Mouse (Mus musculus): ENCODE data around the gene Arid2.
A peak's percentile ranks its signal among the peaks of the same experiment; 100 is the strongest.
"Not testable (repeated sequence)": the region's sequence is repeated elsewhere in the genome, so short reads cannot be mapped to it uniquely, and the experiment has no call there.

Gene Arid2

GRCm38 (mm10) chr15:96286015-96286934, 1.0 kb upstream of the Arid2 start:
- peak; percentile 95 for DNase-seq (ENCODE audit: low spot score)

GRCm38 (mm10) chr15:96286935-96287292, 404 bp upstream of the Arid2 start:
- DNase-seq (ENCODE audit: low spot score): no peak

- peak; percentile 43 for DNase-seq (ENCODE audit: low spot score)
Measured at GRCm38 (mm10) chr15:96287976-96288835, 888 bp downstream of the Arid2 start.

DNA sequence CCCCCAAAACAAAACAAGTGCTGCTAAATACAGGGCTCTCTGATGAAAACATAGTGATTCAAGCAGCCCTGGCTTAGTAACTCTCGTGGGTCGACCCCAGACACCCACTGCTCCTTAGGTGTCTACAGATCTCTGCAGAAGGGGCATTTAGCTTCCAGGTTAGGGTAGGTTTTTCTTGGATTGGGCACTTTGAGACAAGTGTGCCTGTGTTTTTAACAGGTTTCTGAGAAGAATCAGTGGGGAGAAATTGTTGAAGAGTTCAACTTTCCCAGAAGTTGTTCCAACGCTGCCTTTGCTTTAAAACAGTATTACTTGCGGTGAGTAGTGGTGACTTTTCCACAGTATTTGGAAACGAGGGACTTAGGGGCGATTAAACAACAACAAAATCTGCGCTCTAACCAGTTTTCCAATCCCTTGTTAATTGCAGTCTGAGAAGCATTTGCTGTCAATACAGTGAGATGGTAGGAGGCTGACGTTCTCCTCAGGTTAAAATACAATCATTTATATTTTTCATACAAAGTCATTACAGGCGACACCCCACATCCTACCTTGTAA, 1.6 kb downstream of the Arid2 start:
- no peak for DNase-seq (ENCODE audit: low spot score)

- DNase-seq (ENCODE audit: low spot score): no peak
Measured at GRCm38 (mm10) chr15:96290001-96290400, 2.7 kb downstream of the Arid2 start.

DNA sequence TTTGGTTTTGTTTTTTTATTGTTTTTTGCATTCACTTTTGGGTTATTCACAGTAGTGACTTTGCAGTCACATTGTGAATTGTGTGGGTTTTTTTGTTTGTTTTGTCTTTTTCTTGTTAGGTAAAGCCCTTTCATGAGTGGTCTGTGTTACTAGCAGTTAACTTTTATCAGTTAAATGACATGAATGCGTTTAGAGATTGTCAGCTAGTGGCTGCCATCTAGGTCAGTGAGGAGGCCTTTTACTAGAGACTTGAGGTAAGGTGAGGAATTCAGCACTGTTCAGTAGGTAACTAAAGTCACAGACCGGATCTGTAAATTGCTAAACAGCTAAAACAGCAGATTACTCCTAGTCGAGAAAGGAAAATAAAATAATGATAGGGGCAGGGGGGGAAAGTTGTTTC, 6.1 kb downstream of the Arid2 start:
- DNase-seq (ENCODE audit: low spot score): no peak

- DNase-seq (ENCODE audit: low spot score): no peak
Measured at GRCm38 (mm10) chr15:96297078-96297590, 9.8 kb downstream of the Arid2 start.

DNA sequence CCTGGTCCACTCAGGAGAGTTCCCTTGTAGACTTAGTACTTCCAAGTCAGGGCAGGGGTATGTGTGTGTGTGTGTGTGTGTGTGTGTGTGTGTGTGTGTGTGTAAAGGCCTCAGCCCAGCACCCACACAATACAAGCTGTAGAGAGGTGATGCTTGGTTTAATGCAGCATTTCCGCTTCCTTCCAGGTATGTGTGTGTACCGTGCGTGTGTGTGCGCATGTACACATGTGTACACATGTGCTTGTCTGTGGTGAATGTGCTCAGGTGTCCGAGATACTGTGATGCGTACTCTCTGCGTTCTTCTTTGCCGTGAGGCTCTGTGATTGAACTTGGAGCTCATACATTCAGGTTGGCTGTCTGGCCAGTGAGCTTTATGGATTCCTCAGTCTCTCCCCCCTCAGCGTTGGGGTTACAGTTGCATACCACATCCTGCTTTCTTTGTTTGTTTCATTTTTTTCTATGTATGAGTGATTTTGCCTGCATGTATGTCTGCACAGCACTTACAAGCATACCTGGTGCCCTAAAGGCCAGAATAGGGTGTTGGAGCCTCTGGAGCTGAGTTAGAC, 10.4 kb downstream of the Arid2 start:
- no peak for DNase-seq (ENCODE audit: low spot score)

DNA sequence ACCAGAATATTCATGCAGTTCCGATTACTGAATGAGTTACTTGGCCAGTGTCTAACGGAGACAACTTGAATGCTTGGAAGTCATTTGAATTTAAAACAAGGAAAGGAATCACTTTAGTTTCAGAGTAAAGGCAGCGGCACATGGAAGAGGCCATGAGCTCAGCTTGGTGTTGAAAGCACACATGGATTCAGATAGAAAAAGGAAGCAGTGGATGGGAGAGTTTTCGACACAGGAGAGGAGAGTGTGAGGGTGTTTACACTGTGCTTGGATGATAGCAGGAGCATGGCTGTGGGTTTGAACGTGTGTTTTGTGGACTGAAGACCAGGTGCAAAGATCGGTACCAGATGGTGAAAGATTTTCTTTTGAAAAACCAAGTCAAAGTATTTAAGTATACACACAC, 22.0 kb downstream of the Arid2 start:
- DNase-seq (ENCODE audit: low spot score): no peak

DNA sequence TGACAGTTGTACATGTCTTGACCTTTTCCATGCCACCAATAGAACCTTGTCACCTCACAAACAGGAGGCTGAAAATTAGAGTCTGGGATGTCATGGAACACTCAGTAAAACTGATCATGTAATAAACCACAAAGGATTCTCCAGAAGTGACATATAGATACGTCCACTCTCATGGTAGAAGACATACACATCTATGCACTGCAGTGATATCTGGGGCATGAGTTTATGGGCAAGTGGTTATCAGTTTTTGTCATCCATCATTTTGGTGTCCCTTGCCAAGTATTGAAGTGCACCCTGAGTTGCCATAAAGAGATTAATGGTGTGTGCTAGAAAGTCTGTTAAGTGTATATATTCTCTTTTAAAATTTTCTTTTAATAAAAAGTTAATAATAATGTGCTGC, 25.6 kb downstream of the Arid2 start:
- DNase-seq (ENCODE audit: low spot score): no peak

DNA sequence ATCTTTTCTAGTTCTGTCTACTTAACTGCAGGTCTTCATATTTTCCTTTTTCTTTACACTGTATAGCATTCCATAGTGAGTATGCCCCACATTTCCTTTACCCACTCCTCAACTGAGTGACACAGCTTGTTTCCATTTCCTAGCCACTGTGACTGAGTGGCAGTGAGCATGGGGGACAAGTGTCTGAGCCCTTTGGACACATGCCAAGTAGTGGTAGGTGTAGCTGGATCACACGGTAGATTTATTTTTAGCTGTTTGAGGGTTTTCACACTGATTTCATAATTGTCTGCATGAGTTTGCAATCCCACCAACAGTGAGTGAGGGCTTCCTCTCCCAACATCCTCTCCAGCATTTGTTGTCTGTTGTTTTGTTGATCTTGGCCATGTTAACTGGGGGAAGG, 28.3 kb downstream of the Arid2 start:
- no peak for DNase-seq (ENCODE audit: low spot score)

DNA sequence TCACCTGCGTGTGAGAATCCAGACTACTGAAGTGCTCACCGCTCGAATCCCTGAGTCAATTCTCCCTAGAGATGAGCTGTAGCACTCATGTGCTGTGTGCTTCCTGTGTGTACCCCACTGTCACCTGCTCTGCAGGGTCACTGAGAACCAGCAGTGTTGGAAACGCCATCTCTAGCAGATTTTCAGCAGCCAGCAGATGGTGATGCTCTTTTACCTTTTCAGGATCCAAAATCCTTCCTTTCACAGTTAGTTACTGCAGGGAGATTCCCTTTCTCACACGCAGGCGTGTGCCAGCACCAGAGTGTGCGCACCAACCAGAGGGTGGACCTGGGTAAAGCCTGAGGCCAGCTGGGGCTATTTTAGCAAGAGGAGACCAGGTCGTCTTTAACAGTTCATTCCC, 32.0 kb downstream of the Arid2 start:
- no peak for DNase-seq (ENCODE audit: low spot score)

- DNase-seq (ENCODE audit: low spot score): no peak
Measured at GRCm38 (mm10) chr15:96325726-96326328, 38.5 kb downstream of the Arid2 start.

GRCm38 (mm10) chr15:96328722-96329121, 41.4 kb downstream of the Arid2 start:
- not testable (repeated sequence) for DNase-seq (ENCODE audit: low spot score)

GRCm38 (mm10) chr15:96330536-96330935, 43.2 kb downstream of the Arid2 start:
- DNase-seq (ENCODE audit: low spot score): no peak

DNA sequence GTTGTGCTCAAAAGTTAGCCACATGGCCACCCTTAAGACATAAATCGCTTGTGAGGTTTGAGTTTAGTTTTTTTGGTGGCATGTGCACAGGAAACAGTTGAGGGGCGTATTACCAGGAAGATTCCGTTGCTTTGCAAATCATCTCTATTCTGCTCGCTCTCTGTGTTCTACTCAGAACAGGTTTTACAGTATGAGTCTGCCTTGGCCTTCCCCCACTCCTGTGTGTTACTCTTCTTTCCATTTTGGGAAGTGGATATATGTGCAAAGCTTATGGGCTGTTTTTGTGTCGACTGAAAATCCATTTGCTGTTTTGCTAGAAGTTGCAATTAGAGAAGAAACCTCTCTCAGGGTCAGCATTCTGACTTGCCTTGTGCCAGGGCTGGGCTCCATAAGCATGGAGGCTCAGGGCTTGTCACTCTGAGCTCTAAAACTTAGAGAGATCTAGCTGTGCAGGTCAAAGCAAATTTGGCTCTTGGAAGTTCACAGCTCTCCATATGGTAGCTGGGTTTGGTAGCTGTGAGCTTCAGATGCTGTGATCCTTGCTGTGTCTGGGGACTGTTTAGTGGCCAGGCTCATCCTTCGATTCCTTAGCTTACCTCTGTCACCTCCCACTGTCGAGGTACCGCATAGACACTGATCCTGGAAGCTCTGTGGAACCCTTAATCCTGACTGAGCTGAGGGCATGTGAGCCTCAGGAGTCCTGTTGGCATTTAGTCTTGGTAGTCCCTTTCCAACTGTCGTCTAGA, 45.3 kb downstream of the Arid2 start:
- DNase-seq (ENCODE audit: low spot score): no peak

DNA sequence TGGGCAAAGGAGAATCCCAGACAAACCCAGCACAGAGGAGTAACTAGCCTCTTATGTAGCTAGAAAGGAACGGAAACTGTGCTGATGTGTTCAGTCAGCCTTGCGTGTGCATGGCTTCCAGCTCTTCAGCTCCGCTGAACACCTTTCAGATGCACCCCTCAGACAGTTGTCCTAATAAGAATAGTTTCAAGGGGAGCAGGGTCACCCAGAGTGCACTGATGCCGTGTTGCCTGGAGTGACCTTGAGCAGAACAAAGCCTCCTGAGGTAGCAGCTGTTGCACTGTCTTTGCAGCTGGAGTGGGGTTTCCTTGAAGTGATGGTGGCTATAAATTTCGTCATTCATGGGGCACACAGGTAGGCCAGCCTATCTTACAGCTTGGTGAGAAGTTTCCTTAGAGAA, 46.0 kb downstream of the Arid2 start:
- no peak for DNase-seq (ENCODE audit: low spot score)

GRCm38 (mm10) chr15:96340924-96341323, 53.6 kb downstream of the Arid2 start:
- no peak for DNase-seq (ENCODE audit: low spot score)

- DNase-seq (ENCODE audit: low spot score): no peak
Measured at GRCm38 (mm10) chr15:96342097-96342496, 54.8 kb downstream of the Arid2 start.

GRCm38 (mm10) chr15:96342871-96343270, 55.6 kb downstream of the Arid2 start:
- DNase-seq (ENCODE audit: low spot score): no peak

Data from urinary bladder, postnatal 14 days (tissue).